Mouse (Mus musculus): ENCODE results near the gene Syne2. TPM values are rescaled to one million over a fixed set of nuclear protein-coding genes. Genes with fewer than 3 reads are reported as not detected.

The Syne2 gene
- polyA plus RNA-seq, 1 experiment = 28.9 TPM

- H3K4me1 ChIP-seq (ENCODE audit: control insufficient read depth, insufficient read depth, low read length) = no peaks in the 10 kb centered on the region
- no peaks in the 10 kb centered on the region for H3K9me3 ChIP-seq (replicated peaks; ENCODE audit: control insufficient read depth, insufficient read depth, low read length, poor library complexity, severe bottlenecking)
- H3K36me3 ChIP-seq (ENCODE audit: control insufficient read depth, insufficient read depth, low read length, poor library complexity, severe bottlenecking) = no peaks in the 10 kb centered on the region
- no peak for TF ChIP-seq CTCF (IDR thresholded peaks at IDR 0.05; ENCODE audit: low read depth, low read length)
- TF ChIP-seq EP300 (IDR thresholded peaks at IDR 0.05; ENCODE audit: insufficient read depth, low read depth, low read length) = no peak
- TF ChIP-seq POLR2A (IDR thresholded peaks at IDR 0.05; ENCODE audit: insufficient read depth, low read length) = no peak
- H3K9ac ChIP-seq (ENCODE audit: low read depth, poor library complexity, severe bottlenecking) = no peak overlapping the region
- H3K27ac ChIP-seq (ENCODE audit: insufficient read depth, low read length) = no peak overlapping the region
- no peaks in the 10 kb centered on the region for H3K27me3 ChIP-seq (ENCODE audit: control insufficient read depth, insufficient read depth, low read length, poor library complexity, severe bottlenecking)
- H3K4me3 ChIP-seq (ENCODE audit: low read depth, low read length) = no peak overlapping the region
Measured at GRCm38 (mm10) chr12:75789451-75789850, 28.5 kb upstream of the Syne2 start.

GRCm38 (mm10) chr12:75794527-75794926 is 23.4 kb upstream of the Syne2 start:
- Histone ChIP-seq H3K9me3 (replicated peaks; ENCODE audit: control insufficient read depth, insufficient read depth, low read length, poor library complexity, severe bottlenecking) (no peaks in the 10 kb centered on the region), H3K9ac (ENCODE audit: low read depth, poor library complexity, severe bottlenecking) (no peak overlapping the region), H3K4me3 (ENCODE audit: low read depth, low read length) (no peak overlapping the region), H3K27ac (ENCODE audit: insufficient read depth, low read length) (no peak overlapping the region), H3K27me3 (ENCODE audit: control insufficient read depth, insufficient read depth, low read length, poor library complexity, severe bottlenecking) (no peaks in the 10 kb centered on the region), H3K4me1 (ENCODE audit: control insufficient read depth, insufficient read depth, low read length) (no peaks in the 10 kb centered on the region), H3K36me3 (ENCODE audit: control insufficient read depth, insufficient read depth, low read length, poor library complexity, severe bottlenecking) (no peaks in the 10 kb centered on the region)
- TF ChIP-seq EP300 (IDR thresholded peaks at IDR 0.05; ENCODE audit: insufficient read depth, low read depth, low read length) (no peak), POLR2A (IDR thresholded peaks at IDR 0.05; ENCODE audit: insufficient read depth, low read length) (no peak), CTCF (IDR thresholded peaks at IDR 0.05; ENCODE audit: low read depth, low read length) (no peak)

GRCm38 (mm10) chr12:75796510-75796909 is 21.4 kb upstream of the Syne2 start:
- Histone ChIP-seq H3K4me3 (ENCODE audit: low read depth, low read length) (no peak overlapping the region), H3K4me1 (ENCODE audit: control insufficient read depth, insufficient read depth, low read length) (no peaks in the 10 kb centered on the region), H3K36me3 (ENCODE audit: control insufficient read depth, insufficient read depth, low read length, poor library complexity, severe bottlenecking) (no peaks in the 10 kb centered on the region), H3K27ac (ENCODE audit: insufficient read depth, low read length) (no peak overlapping the region), H3K9me3 (replicated peaks; ENCODE audit: control insufficient read depth, insufficient read depth, low read length, poor library complexity, severe bottlenecking) (no peaks in the 10 kb centered on the region), H3K9ac (ENCODE audit: low read depth, poor library complexity, severe bottlenecking) (no peak overlapping the region), H3K27me3 (ENCODE audit: control insufficient read depth, insufficient read depth, low read length, poor library complexity, severe bottlenecking) (no peaks in the 10 kb centered on the region)
- TF ChIP-seq EP300 (IDR thresholded peaks at IDR 0.05; ENCODE audit: insufficient read depth, low read depth, low read length) (no peak), POLR2A (IDR thresholded peaks at IDR 0.05; ENCODE audit: insufficient read depth, low read length) (no peak), CTCF (IDR thresholded peaks at IDR 0.05; ENCODE audit: low read depth, low read length) (peak; percentile 34)

- H3K4me1 ChIP-seq (ENCODE audit: control insufficient read depth, insufficient read depth, low read length) = no peaks in the 10 kb centered on the region
- no peaks in the 10 kb centered on the region for H3K27me3 ChIP-seq (ENCODE audit: control insufficient read depth, insufficient read depth, low read length, poor library complexity, severe bottlenecking)
- TF ChIP-seq EP300 (IDR thresholded peaks at IDR 0.05; ENCODE audit: insufficient read depth, low read depth, low read length) (no peak), CTCF (IDR thresholded peaks at IDR 0.05; ENCODE audit: low read depth, low read length) (no peak), POLR2A (IDR thresholded peaks at IDR 0.05; ENCODE audit: insufficient read depth, low read length) (no peak)
- no peaks in the 10 kb centered on the region for H3K9me3 ChIP-seq (replicated peaks; ENCODE audit: control insufficient read depth, insufficient read depth, low read length, poor library complexity, severe bottlenecking)
- H3K4me3 ChIP-seq (ENCODE audit: low read depth, low read length) = no peak overlapping the region
- H3K36me3 ChIP-seq (ENCODE audit: control insufficient read depth, insufficient read depth, low read length, poor library complexity, severe bottlenecking) = no peaks in the 10 kb centered on the region
- H3K27ac ChIP-seq (ENCODE audit: insufficient read depth, low read length) = no peak overlapping the region
- H3K9ac ChIP-seq (ENCODE audit: low read depth, poor library complexity, severe bottlenecking) = no peak overlapping the region
Measured at GRCm38 (mm10) chr12:75806281-75806680, 11.7 kb upstream of the Syne2 start.

GRCm38 (mm10) chr12:75813766-75814165 is 4.2 kb upstream of the Syne2 start:
- no peak for TF ChIP-seq POLR2A (IDR thresholded peaks at IDR 0.05; ENCODE audit: insufficient read depth, low read length)
- TF ChIP-seq CTCF (IDR thresholded peaks at IDR 0.05; ENCODE audit: low read depth, low read length) = no peak
- TF ChIP-seq EP300 (IDR thresholded peaks at IDR 0.05; ENCODE audit: insufficient read depth, low read depth, low read length) = no peak
- H3K27me3 ChIP-seq (ENCODE audit: control insufficient read depth, insufficient read depth, low read length, poor library complexity, severe bottlenecking) = peaks cover 2% of the 10 kb centered on the region; the same call in 1 of the 2 replicates
- no peak overlapping the region for H3K4me3 ChIP-seq (ENCODE audit: low read depth, low read length)
- H3K4me1 ChIP-seq (ENCODE audit: control insufficient read depth, insufficient read depth, low read length) = no peaks in the 10 kb centered on the region
- H3K27ac ChIP-seq (ENCODE audit: insufficient read depth, low read length) = no peak overlapping the region
- H3K36me3 ChIP-seq (ENCODE audit: control insufficient read depth, insufficient read depth, low read length, poor library complexity, severe bottlenecking) = no peaks in the 10 kb centered on the region
- no peaks in the 10 kb centered on the region for H3K9me3 ChIP-seq (replicated peaks; ENCODE audit: control insufficient read depth, insufficient read depth, low read length, poor library complexity, severe bottlenecking)
- H3K9ac ChIP-seq (ENCODE audit: low read depth, poor library complexity, severe bottlenecking) = no peak overlapping the region

GRCm38 (mm10) chr12:75814551-75814950 is 3.4 kb upstream of the Syne2 start:
- H3K4me3 ChIP-seq (ENCODE audit: low read depth, low read length) = no peak overlapping the region
- TF ChIP-seq POLR2A (IDR thresholded peaks at IDR 0.05; ENCODE audit: insufficient read depth, low read length) = no peak
- no peak for TF ChIP-seq EP300 (IDR thresholded peaks at IDR 0.05; ENCODE audit: insufficient read depth, low read depth, low read length)
- TF ChIP-seq CTCF (IDR thresholded peaks at IDR 0.05; ENCODE audit: low read depth, low read length) = no peak
- H3K36me3 ChIP-seq (ENCODE audit: control insufficient read depth, insufficient read depth, low read length, poor library complexity, severe bottlenecking) = no peaks in the 10 kb centered on the region
- no peaks in the 10 kb centered on the region for H3K4me1 ChIP-seq (ENCODE audit: control insufficient read depth, insufficient read depth, low read length)
- no peak overlapping the region for H3K27ac ChIP-seq (ENCODE audit: insufficient read depth, low read length)
- no peaks in the 10 kb centered on the region for H3K9me3 ChIP-seq (replicated peaks; ENCODE audit: control insufficient read depth, insufficient read depth, low read length, poor library complexity, severe bottlenecking)
- peaks cover 4% of the 10 kb centered on the region; the same call in 1 of the 2 replicates for H3K27me3 ChIP-seq (ENCODE audit: control insufficient read depth, insufficient read depth, low read length, poor library complexity, severe bottlenecking)
- no peak overlapping the region for H3K9ac ChIP-seq (ENCODE audit: low read depth, poor library complexity, severe bottlenecking)

All from ES-Bruce4 (cell line).